Mouse (Mus musculus) neural tube, embryonic 13.5 days (tissue): ENCODE measurements around the gene Faf1. TPM values are rescaled to one million over a fixed set of nuclear protein-coding genes. Genes with fewer than 3 reads are reported as not detected.

ENCODE experiments used
- ATAC-seq: fragments of 200-750 bp; cut with Nextera tagmentation; 2 replicates; pipeline ENCODE4 v1.8.0; 2017; ENCODE audit warnings: low read depth, mild to moderate bottlenecking, moderate TSS enrichment, moderate library complexity
- H3K27ac ChIP-seq: fragments of 300-500 bp; sonication (generic); replicated peaks from 2 replicates; pipeline ENCODE4 v1.5.1; 2015; ENCODE audit warnings: moderate library complexity, mild to moderate bottlenecking, inconsistent platforms
- H3K27me3 ChIP-seq: fragments of 300-500 bp; sonication (generic); 2 replicates; pipeline ENCODE4 v1.6.1; 2015; ENCODE audit warnings: mild to moderate bottlenecking, inconsistent platforms
- H3K36me3 ChIP-seq: fragments of 300-500 bp; sonication (generic); 2 replicates; pipeline ENCODE4 v1.6.1; 2015; ENCODE audit warnings: mild to moderate bottlenecking, inconsistent platforms
- H3K4me1 ChIP-seq: fragments of 300-500 bp; sonication (generic); replicated peaks from 2 replicates; pipeline ENCODE4 v1.6.1; 2015; ENCODE audit warnings: inconsistent platforms
- H3K4me2 ChIP-seq: fragments of 300-500 bp; sonication (generic); 2 replicates; pipeline ENCODE4 v1.6.1; 2015; ENCODE audit warnings: inconsistent platforms, mild to moderate bottlenecking, moderate library complexity
- H3K4me3 ChIP-seq: fragments of 300-500 bp; sonication (generic); 2 replicates; pipeline ENCODE4 v1.5.1; 2015; ENCODE audit warnings: mild to moderate bottlenecking, inconsistent platforms
- H3K9ac ChIP-seq: fragments of 300-500 bp; sonication (generic); 2 replicates; pipeline ENCODE4 v1.6.1; 2015; ENCODE audit warnings: moderate library complexity, mild to moderate bottlenecking, inconsistent platforms
- H3K9me3 ChIP-seq: fragments of 300-500 bp; sonication (generic); 2 replicates; pipeline ENCODE4 v1.6.1; 2016; ENCODE audit warnings: inconsistent platforms
- WGBS: fragments of 180-500 bp; shearing (Covaris S2); methylation state at CpG from one replicate; pipeline ENCODE4 v1.1.7; 2015; 5-methylcytosine and 5-hydroxymethylcytosine counted together
- polyA plus RNA-seq: library from polyadenylated mRNA; unstranded; fragments of >200 nt; fragmentation: Nextera tagmentation; extraction: Ambion mirVana; gene quantifications from 2 replicates; pipeline ENCODE4 v1.2.1, GENCODE M21; 2015

Faf1 gene
- polyA plus RNA-seq, 1 experiment from 2014 or later, result 33.6 TPM

GRCm38 (mm10) chr4:109984011-109984411, 307.6 kb downstream of the Faf1 start:
- no peak overlapping the region for H3K9ac ChIP-seq
- no peaks in the 10 kb centered on the region for H3K9me3 ChIP-seq
- peaks cover 96% of the 10 kb centered on the region for H3K27me3 ChIP-seq
- no peak overlapping the region for H3K27ac ChIP-seq
- H3K36me3 ChIP-seq, result no peaks in the 10 kb centered on the region
- no peak overlapping the region for H3K4me2 ChIP-seq
- H3K4me1 ChIP-seq, result peaks cover 28% of the 10 kb centered on the region
- 4% methylated on average over 24 of the region's 24 CpGs for WGBS
- 0 out of 2 replicates have a peak overlapping the region, but pooled peaks have one; percentile 3 for H3K4me3 ChIP-seq
- ATAC-seq, result no peak

- peaks cover 26% of the 10 kb centered on the region for H3K4me1 ChIP-seq
- WGBS, result under 1% methylated on average over 38 of the region's 38 CpGs
- H3K9ac ChIP-seq, result no peak overlapping the region
- H3K4me2 ChIP-seq, result no peak overlapping the region
- no peak for ATAC-seq
- H3K27ac ChIP-seq, result no peak overlapping the region
- no peak overlapping the region for H3K4me3 ChIP-seq
- H3K27me3 ChIP-seq, result peaks cover 96% of the 10 kb centered on the region
- H3K9me3 ChIP-seq, result no peaks in the 10 kb centered on the region
- no peaks in the 10 kb centered on the region for H3K36me3 ChIP-seq
These were observed 308.4 kb downstream of the Faf1 start for GRCm38 (mm10) chr4:109984496-109985423.

GRCm38 (mm10) chr4:109985424-109986172, 309.2 kb downstream of the Faf1 start:
- H3K9ac ChIP-seq, result no peak overlapping the region
- H3K4me2 ChIP-seq, result no peak overlapping the region
- no peak overlapping the region for H3K4me3 ChIP-seq
- H3K27me3 ChIP-seq, result peaks cover 94% of the 10 kb centered on the region
- peaks cover 21% of the 10 kb centered on the region for H3K4me1 ChIP-seq
- 2% methylated on average over 16 of the region's 16 CpGs for WGBS
- H3K36me3 ChIP-seq, result no peaks in the 10 kb centered on the region
- no peak overlapping the region for H3K27ac ChIP-seq
- no peaks in the 10 kb centered on the region for H3K9me3 ChIP-seq
- ATAC-seq, result no peak

GRCm38 (mm10) chr4:109986301-109986700, 309.9 kb downstream of the Faf1 start:
- 2% methylated on average over 9 of the region's 9 CpGs for WGBS
- H3K27ac ChIP-seq, result no peak overlapping the region
- no peak overlapping the region for H3K9ac ChIP-seq
- H3K4me1 ChIP-seq, result peaks cover 21% of the 10 kb centered on the region
- H3K4me3 ChIP-seq, result no peak overlapping the region
- H3K9me3 ChIP-seq, result no peaks in the 10 kb centered on the region
- no peak for ATAC-seq
- H3K27me3 ChIP-seq, result peaks cover 94% of the 10 kb centered on the region
- no peak overlapping the region for H3K4me2 ChIP-seq
- H3K36me3 ChIP-seq, result no peaks in the 10 kb centered on the region

- H3K9ac ChIP-seq, result no peak overlapping the region
- no peak overlapping the region for H3K4me2 ChIP-seq
- H3K27ac ChIP-seq, result no peak overlapping the region
- no peaks in the 10 kb centered on the region for H3K36me3 ChIP-seq
- no peak overlapping the region for H3K4me3 ChIP-seq
- H3K27me3 ChIP-seq, result peaks cover 92% of the 10 kb centered on the region
- no peaks in the 10 kb centered on the region for H3K9me3 ChIP-seq
- peaks cover 16% of the 10 kb centered on the region for H3K4me1 ChIP-seq
- WGBS, result 3% methylated on average over 13 of the region's 13 CpGs
- no peak for ATAC-seq
These were observed 310.5 kb downstream of the Faf1 start for GRCm38 (mm10) chr4:109986748-109987355.

GRCm38 (mm10) chr4:109987560-109988362, 311.4 kb downstream of the Faf1 start:
- Histone ChIP-seq H3K4me2 (no peak overlapping the region), H3K36me3 (no peaks in the 10 kb centered on the region), H3K9me3 (no peaks in the 10 kb centered on the region), H3K9ac (no peak overlapping the region), H3K27me3 (peaks cover 92% of the 10 kb centered on the region), H3K27ac (no peak overlapping the region), H3K4me3 (no peak overlapping the region), H3K4me1 (peaks cover 7% of the 10 kb centered on the region)
- under 1% methylated on average over 19 of the region's 20 CpGs for WGBS
- no peak for ATAC-seq

- Histone ChIP-seq H3K4me1 (peaks cover 6% of the 10 kb centered on the region; the same call in 1 of the 2 replicates), H3K36me3 (no peaks in the 10 kb centered on the region), H3K4me2 (no peak overlapping the region), H3K9me3 (no peaks in the 10 kb centered on the region), H3K4me3 (no peak overlapping the region), H3K27ac (no peak overlapping the region), H3K27me3 (peaks cover 95% of the 10 kb centered on the region), H3K9ac (no peak overlapping the region)
- ATAC-seq, result no peak
- 4% methylated on average over 4 of the region's 5 CpGs for WGBS
These were observed 312.0 kb downstream of the Faf1 start for GRCm38 (mm10) chr4:109988411-109988810.

GRCm38 (mm10) chr4:109989213-109989612, 312.8 kb downstream of the Faf1 start:
- Histone ChIP-seq H3K36me3 (no peaks in the 10 kb centered on the region), H3K27me3 (peaks cover 95% of the 10 kb centered on the region), H3K4me2 (no peak overlapping the region), H3K4me3 (no peak overlapping the region), H3K9ac (no peak overlapping the region), H3K4me1 (no peaks in the 10 kb centered on the region), H3K9me3 (no peaks in the 10 kb centered on the region), H3K27ac (no peak overlapping the region)
- no peak for ATAC-seq
- WGBS, result 28% methylated on average over 6 of the region's 6 CpGs

GRCm38 (mm10) chr4:110006044-110006443, 329.7 kb downstream of the Faf1 start:
- Histone ChIP-seq H3K9me3 (no peaks in the 10 kb centered on the region), H3K4me1 (no peaks in the 10 kb centered on the region), H3K4me2 (no peak overlapping the region), H3K27ac (no peak overlapping the region), H3K4me3 (no peak overlapping the region), H3K36me3 (no peaks in the 10 kb centered on the region), H3K9ac (no peak overlapping the region), H3K27me3 (no peaks in the 10 kb centered on the region)
- 95% methylated on average over 1 of the region's 1 CpGs for WGBS
- no peak for ATAC-seq
